Mouse (Mus musculus) intestine, embryonic 15.5 days (tissue): ENCODE results near the gene Olfr648. TPM values are rescaled to one million over a fixed set of nuclear protein-coding genes. Genes with fewer than 3 reads are reported as not detected.

Experiments
- ATAC-seq: fragments of 200-750 bp; cut with Nextera tagmentation; 2 replicates; pipeline ENCODE4 v1.8.0; 2017; ENCODE audit warnings: moderate TSS enrichment, moderate library complexity
- H3K27ac ChIP-seq: fragments of 300-500 bp; sonication (generic); 2 replicates; pipeline ENCODE4 v1.5.1; 2015; ENCODE audit warnings: mild to moderate bottlenecking, inconsistent platforms
- H3K27me3 ChIP-seq: fragments of 300-500 bp; sonication (generic); replicated peaks from 2 replicates; pipeline ENCODE4 v1.6.1; 2015; ENCODE audit warnings: inconsistent platforms
- H3K36me3 ChIP-seq: fragments of 300-500 bp; sonication (generic); 2 replicates; pipeline ENCODE4 v1.6.1; 2015; ENCODE audit warnings: inconsistent platforms
- H3K4me1 ChIP-seq: fragments of 300-500 bp; sonication (generic); replicated peaks from 2 replicates; pipeline ENCODE4 v1.6.1; 2015; ENCODE audit warnings: inconsistent platforms
- H3K4me2 ChIP-seq: fragments of 300-500 bp; sonication (generic); replicated peaks from 2 replicates; pipeline ENCODE4 v1.6.1; 2015; ENCODE audit warnings: mild to moderate bottlenecking, inconsistent platforms
- H3K4me3 ChIP-seq: fragments of 300-500 bp; sonication (generic); replicated peaks from 2 replicates; pipeline ENCODE4 v1.5.1; 2015; ENCODE audit warnings: inconsistent platforms
- H3K9ac ChIP-seq: fragments of 300-500 bp; sonication (generic); 2 replicates; pipeline ENCODE4 v1.6.1; 2015; ENCODE audit warnings: inconsistent platforms
- H3K9me3 ChIP-seq: fragments of 300-500 bp; sonication (generic); 2 replicates; pipeline ENCODE4 v1.6.1; 2016; ENCODE audit warnings: inconsistent platforms
- WGBS: fragments of 180-500 bp; shearing (Covaris S2); methylation state at CpG from one replicate; pipeline ENCODE4 v1.1.7; 2015; 5-methylcytosine and 5-hydroxymethylcytosine counted together
- polyA plus RNA-seq: library from polyadenylated mRNA; unstranded; fragments of >200 nt; fragmentation: Nextera tagmentation; extraction: Ambion mirVana; gene quantifications from 2 replicates; pipeline ENCODE4 v1.2.1, GENCODE M21; 2015

The Olfr648 gene
- polyA plus RNA-seq, result 0.14 and 0.21 TPM in 2 replicates

DNA sequence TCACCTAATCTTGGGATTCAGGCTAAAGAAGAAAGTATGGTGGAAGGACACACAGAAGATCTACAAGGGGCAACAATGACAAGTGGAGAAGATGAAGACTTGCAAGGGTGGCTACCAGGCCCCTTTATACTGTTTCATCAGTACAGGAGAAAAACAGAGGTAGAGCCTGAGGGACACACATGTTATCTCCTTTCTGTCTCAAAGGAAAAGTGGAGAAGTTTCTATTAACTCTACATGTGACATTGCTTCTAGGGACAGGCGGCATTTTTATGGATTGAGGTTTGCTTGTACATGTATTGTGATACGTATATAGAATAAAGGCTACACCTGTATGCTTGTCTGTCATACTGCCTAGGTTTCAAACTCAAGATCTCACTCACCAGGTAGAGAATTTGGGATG is at the start of gene Olfr648:
Gene Olfr648 (minus strand): TSS at position 101 of the 400 bp plus-strand sequence.
- H3K4me2 ChIP-seq, result no peak within 1 kb of the TSS
- no peak within 1 kb of the TSS for H3K4me3 ChIP-seq
- no peaks in the 10 kb centered on the region for H3K4me1 ChIP-seq
- H3K27me3 ChIP-seq, result no peaks in the 10 kb centered on the region
- no peaks in the 10 kb centered on the region for H3K36me3 ChIP-seq
- no peak within 1 kb of the TSS for H3K27ac ChIP-seq
- no peak for ATAC-seq
- no peaks in the 10 kb centered on the region for H3K9me3 ChIP-seq
- no peak within 1 kb of the TSS for H3K9ac ChIP-seq
- 91% methylated on average over 2 of the region's 2 CpGs for WGBS

DNA sequence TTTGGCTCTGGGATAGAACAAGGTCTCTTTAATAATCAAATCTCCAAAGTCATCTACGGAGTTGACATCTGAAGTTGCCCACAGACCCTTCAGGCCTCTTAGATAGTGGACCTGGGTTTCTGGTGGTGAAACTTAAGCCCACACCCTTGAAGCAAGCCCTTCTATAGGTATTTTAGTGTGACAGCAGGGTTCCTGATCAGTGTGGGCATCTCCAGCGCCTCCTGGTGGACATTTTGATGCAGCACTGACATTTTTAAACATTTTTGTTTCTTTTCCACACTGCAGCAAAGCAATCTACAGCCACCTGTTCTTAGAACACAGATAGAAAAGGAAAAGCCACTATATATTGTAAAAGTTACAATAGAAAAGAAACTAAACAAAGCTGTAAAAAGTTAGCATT is 48.0 kb upstream of the Olfr648 start:
- no peak overlapping the region for H3K9ac ChIP-seq
- no peak overlapping the region for H3K4me3 ChIP-seq
- H3K4me1 ChIP-seq, result no peaks in the 10 kb centered on the region
- no peak for ATAC-seq
- no peaks in the 10 kb centered on the region for H3K9me3 ChIP-seq
- no peaks in the 10 kb centered on the region for H3K36me3 ChIP-seq
- H3K4me2 ChIP-seq, result no peak overlapping the region
- H3K27ac ChIP-seq, result no peak overlapping the region
- no peaks in the 10 kb centered on the region for H3K27me3 ChIP-seq
- WGBS, result 37% methylated on average over 2 of the region's 2 CpGs

DNA sequence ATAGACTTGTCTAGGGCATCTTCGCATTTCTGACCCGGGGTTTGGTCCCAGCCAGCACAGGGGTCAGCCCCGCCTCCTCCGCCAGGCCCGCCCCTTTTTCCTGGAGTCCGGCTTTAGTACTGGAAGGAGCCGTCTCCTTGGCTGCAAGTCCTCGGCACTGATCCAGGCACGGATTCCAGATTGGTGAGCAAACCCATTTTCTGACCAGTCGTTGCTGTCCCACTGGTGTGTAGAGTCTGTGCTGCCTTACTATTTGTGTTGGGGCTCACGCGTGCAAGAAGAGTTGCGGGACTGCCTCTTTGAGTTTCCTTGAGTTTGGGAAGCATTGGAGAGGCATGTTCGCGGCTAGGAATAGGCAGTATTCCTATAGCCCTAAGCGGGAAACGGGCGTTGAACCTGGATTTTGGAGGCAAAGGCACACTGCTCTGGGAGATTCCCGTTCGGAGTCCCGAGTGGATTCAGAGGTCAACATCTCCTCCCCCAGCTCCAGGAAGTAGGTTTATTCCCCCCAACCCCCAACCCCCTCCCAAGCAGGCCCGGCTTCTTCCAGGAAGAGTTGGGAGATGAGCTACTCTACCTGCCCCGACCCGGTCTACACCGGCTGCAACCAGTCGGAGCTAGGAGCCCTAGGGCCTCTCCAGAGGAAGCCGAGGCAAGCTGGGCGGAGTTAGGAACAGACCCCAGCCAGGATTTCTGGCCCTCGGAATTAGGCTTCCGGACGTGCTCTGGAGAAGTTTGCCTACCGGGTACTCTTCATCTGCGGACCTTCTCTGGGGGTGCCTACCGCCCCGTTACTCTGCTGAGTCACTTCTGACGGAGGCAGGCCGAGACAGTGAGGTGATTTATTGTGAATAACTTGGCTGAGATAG is 35.7 kb upstream of the Olfr648 start, which contains the start of gene Trim6:
Gene Trim6 (plus strand): TSS at position 93 of the 869 bp plus-strand sequence.
- Histone ChIP-seq H3K9ac (peak within 1 kb of the TSS; percentile 32; the same call in 1 of the 2 replicates), H3K4me1 (no peaks in the 10 kb centered on the region), H3K4me3 (peak within 1 kb of the TSS; percentile 37), H3K27me3 (no peaks in the 10 kb centered on the region), H3K4me2 (peak within 1 kb of the TSS; percentile 73), H3K27ac (no peak within 1 kb of the TSS), H3K9me3 (no peaks in the 10 kb centered on the region), H3K36me3 (no peaks in the 10 kb centered on the region)
- 4% methylated on average over 37 of the region's 37 CpGs for WGBS
- ATAC-seq, result peak; percentile 87

DNA sequence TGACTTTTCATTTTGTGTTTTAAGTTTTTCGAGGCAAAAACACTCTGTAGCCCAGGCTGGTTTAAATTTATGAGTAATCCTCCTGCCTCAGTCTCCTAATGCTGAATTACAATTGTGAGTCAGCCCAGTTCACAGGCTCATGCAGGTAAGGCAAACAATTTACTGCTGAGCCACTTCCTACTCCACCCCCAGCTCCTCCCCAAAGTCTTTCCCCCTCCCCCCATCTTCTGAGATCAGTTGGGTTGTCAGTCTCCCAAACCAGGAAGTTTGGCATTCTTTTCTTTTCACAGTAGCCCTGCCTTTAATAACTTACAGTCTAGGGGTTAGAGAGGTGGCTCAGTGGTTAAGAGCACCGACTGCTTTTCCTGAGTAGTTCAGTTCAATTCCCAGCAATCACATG is 34.7 kb upstream of the Olfr648 start:
- Histone ChIP-seq H3K9ac (no peak overlapping the region), H3K4me2 (no peak overlapping the region), H3K9me3 (no peaks in the 10 kb centered on the region), H3K27ac (no peak overlapping the region), H3K27me3 (no peaks in the 10 kb centered on the region), H3K4me1 (no peaks in the 10 kb centered on the region), H3K36me3 (no peaks in the 10 kb centered on the region), H3K4me3 (no peak overlapping the region)
- ATAC-seq, result peak; percentile 36
- WGBS, result 82% methylated on average over 2 of the region's 2 CpGs

DNA sequence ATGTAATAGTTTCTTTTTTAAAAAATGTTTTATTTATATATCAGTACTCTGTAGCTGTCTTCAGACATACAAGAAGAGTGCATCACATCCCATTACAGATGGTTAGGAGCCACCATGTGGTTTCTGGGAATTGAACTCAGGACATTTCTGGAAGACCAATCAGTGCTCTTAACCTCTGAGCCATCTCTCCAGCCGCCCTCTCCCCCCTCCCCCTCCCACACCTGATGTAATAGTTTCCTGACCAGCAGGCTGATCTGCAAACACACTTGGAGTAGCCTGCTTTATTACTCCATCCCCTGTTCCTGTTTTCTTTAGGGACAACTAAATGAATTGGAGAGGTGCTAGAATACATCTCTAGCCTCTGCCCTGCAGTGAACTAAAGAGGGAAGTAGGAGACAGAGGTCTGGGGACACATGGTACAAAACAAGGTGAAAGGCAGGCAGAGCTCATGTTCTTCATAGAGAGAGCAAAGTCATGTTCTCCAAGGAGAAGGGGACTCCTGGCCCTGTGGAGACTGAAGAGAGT is 32.9 kb upstream of the Olfr648 start:
- no peak overlapping the region for H3K4me2 ChIP-seq
- WGBS, result 28% methylated on average over 1 of the region's 1 CpGs
- H3K9me3 ChIP-seq, result no peaks in the 10 kb centered on the region
- H3K27me3 ChIP-seq, result no peaks in the 10 kb centered on the region
- no peak overlapping the region for H3K4me3 ChIP-seq
- H3K27ac ChIP-seq, result no peak overlapping the region
- no peak overlapping the region for H3K9ac ChIP-seq
- ATAC-seq, result no peak
- no peaks in the 10 kb centered on the region for H3K36me3 ChIP-seq
- H3K4me1 ChIP-seq, result no peaks in the 10 kb centered on the region

DNA sequence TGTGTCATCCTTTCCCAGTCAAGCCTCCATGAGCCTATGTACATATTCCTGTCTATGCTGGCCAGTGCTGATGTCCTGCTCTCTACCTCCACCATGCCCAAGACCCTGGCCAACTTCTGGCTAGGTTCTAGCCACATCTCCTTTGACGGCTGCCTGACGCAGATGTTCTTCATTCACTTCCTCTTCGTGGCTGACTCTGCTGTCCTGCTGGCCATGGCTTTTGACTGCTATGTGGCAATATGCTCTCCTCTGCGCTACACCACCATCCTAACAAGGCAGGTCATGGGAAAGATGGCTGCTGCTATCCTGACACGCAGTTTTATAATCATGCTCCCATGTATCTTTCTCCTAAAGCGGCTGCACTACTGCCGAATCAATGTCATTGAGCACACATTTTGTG is 23.0 kb upstream of the Olfr648 start:
- 88% methylated on average over 7 of the region's 7 CpGs for WGBS
- no peak overlapping the region for H3K27ac ChIP-seq
- no peak overlapping the region for H3K9ac ChIP-seq
- no peak overlapping the region for H3K4me3 ChIP-seq
- no peak for ATAC-seq
- H3K4me1 ChIP-seq, result no peaks in the 10 kb centered on the region
- no peaks in the 10 kb centered on the region for H3K36me3 ChIP-seq
- H3K4me2 ChIP-seq, result no peak overlapping the region
- H3K9me3 ChIP-seq, result no peaks in the 10 kb centered on the region
- no peaks in the 10 kb centered on the region for H3K27me3 ChIP-seq

DNA sequence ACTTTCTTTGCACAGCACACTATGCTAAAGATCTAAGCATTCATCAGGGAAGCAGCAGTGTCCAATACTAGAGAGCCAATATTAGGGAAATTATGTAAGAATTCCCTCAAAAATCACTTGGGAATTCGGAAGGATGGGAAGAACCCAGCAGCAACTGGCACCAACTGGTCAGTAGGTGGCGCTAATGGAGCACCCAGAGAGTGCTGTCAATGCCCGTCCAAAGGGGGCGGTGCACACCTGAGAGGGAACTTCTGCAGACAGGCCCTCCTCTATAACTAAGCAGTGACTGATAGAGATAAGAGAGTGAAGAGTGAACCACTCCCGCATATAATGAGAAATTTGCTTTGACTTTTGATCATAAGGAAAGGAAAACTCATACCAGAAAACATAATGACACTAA is 16.6 kb upstream of the Olfr648 start:
- H3K9ac ChIP-seq, result no peak overlapping the region
- H3K4me1 ChIP-seq, result no peaks in the 10 kb centered on the region
- ATAC-seq, result peak; percentile 86

DNA sequence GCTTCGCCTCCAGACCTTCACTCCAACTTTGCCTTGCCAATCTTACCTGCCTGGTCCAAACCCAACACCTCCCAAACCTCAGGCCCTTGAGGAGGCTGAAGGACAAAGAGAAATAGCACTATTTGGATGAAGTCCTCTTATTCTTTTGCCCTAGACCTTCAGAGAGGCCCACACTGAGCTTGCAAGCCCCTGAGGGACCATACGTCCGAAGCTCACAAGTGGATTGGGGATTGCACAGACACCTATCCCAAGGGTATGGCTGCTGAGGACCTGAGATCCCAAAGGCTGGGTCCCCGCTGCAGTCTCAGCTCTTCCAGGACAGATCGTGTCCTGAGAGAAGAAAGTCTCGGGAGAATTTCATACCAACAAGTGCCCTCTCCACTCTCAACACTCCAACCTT is 12.7 kb upstream of the Olfr648 start, which contains the start of gene Olfr649:
Gene Olfr649 (minus strand): TSS at position 101 of the 400 bp plus-strand sequence.
- no peak for ATAC-seq
- H3K9me3 ChIP-seq, result no peaks in the 10 kb centered on the region
- no peak within 1 kb of the TSS for H3K4me2 ChIP-seq
- H3K4me1 ChIP-seq, result no peaks in the 10 kb centered on the region
- H3K4me3 ChIP-seq, result no peak within 1 kb of the TSS
- no peaks in the 10 kb centered on the region for H3K36me3 ChIP-seq
- no peaks in the 10 kb centered on the region for H3K27me3 ChIP-seq
- no peak within 1 kb of the TSS for H3K27ac ChIP-seq
- WGBS, result 84% methylated on average over 6 of the region's 6 CpGs
- H3K9ac ChIP-seq, result no peak within 1 kb of the TSS

More for the DNA sequence above, 16.6 kb upstream of the Olfr648 start:
- H3K4me2 ChIP-seq, result no peak overlapping the region
- no peaks in the 10 kb centered on the region for H3K9me3 ChIP-seq
- H3K27me3 ChIP-seq, result no peaks in the 10 kb centered on the region
- no peaks in the 10 kb centered on the region for H3K36me3 ChIP-seq
- WGBS, result 4% methylated on average over 5 of the region's 5 CpGs
- H3K27ac ChIP-seq, result no peak overlapping the region
- no peak overlapping the region for H3K4me3 ChIP-seq

DNA sequence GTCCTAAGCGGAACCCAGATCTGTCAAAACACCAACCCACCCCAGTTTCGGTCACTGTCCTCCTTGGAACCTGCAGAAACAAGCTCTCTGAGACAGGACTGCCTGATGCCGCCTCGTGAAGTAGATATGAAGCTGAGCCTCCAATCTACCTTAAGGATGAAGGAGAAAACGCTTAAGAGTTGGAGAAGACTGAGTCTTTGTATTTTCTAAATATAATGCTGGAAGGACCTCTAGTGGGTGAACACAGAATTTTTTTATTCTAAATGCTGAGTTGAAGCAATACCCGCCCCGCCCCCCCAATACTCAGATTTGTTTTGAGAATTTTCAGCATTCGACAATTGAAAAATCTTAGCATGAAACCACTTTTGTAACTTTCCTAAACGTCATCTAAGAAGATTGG is 8.1 kb upstream of the Olfr648 start:
- no peaks in the 10 kb centered on the region for H3K36me3 ChIP-seq
- H3K9me3 ChIP-seq, result no peaks in the 10 kb centered on the region
- H3K27me3 ChIP-seq, result no peaks in the 10 kb centered on the region
- no peak for ATAC-seq
- no peak overlapping the region for H3K4me3 ChIP-seq
- WGBS, result 61% methylated on average over 9 of the region's 9 CpGs
- no peak overlapping the region for H3K27ac ChIP-seq
- no peak overlapping the region for H3K9ac ChIP-seq
- H3K4me1 ChIP-seq, result no peaks in the 10 kb centered on the region
- no peak overlapping the region for H3K4me2 ChIP-seq

DNA sequence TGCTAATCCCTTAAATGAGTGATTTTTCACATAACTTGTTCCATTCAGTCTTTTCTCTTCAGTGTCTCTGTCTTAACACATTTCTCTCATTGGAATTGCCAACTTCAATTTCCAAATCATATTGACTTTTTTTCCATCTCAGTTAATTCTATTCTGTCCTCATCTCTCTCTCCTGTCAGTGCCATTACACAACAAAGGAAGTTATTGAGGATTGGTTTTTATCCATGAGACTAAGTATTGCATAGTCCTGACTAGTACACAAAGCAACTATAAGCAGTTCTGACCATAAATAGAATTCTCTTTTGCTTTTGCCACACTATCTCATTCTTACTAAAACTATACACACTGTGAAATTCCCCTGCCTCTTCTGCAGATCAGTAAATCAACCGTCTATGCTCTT is 4.1 kb downstream of the Olfr648 start:
- Histone ChIP-seq H3K9ac (no peak overlapping the region), H3K36me3 (no peaks in the 10 kb centered on the region), H3K4me2 (no peak overlapping the region), H3K27ac (no peak overlapping the region), H3K4me3 (no peak overlapping the region), H3K27me3 (no peaks in the 10 kb centered on the region), H3K9me3 (no peaks in the 10 kb centered on the region), H3K4me1 (no peaks in the 10 kb centered on the region)
- no peak for ATAC-seq
- WGBS, result 88% methylated on average over 1 of the region's 1 CpGs

DNA sequence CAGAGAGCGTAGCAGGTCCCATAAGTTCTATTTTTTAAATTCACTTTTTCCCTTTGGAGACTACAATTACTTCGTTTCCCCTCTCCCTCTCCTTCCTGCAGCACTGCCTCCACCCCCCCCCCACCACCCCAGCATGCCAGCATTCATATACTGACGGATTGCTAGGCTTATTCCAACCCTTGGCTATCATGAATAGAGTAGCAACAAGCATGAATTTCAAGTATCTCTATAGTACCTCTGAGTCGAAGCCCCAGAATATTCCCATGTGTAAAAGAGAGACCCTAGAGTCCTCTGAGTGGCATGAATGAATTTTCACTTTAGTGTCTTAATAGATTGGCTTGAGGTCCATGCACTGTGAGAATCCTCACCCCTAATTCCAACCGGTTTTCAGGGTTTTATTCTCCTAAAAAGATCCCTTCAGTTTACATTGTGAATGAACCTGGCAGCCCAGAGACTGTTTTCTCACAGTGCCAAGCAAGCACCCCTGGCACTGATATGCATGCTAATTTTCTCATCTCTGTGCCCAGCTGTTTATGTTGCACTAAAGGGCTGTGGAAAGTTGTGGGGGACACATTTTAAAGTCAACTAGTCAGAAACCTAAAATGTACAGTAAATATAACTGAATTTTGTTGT is 4.7 kb downstream of the Olfr648 start:
- Histone ChIP-seq H3K36me3 (no peaks in the 10 kb centered on the region), H3K27me3 (no peaks in the 10 kb centered on the region), H3K9ac (no peak overlapping the region), H3K4me2 (no peak overlapping the region), H3K4me1 (no peaks in the 10 kb centered on the region), H3K4me3 (no peak overlapping the region), H3K9me3 (no peaks in the 10 kb centered on the region), H3K27ac (no peak overlapping the region)
- 69% methylated on average over 5 of the region's 5 CpGs for WGBS
- no peak for ATAC-seq

DNA sequence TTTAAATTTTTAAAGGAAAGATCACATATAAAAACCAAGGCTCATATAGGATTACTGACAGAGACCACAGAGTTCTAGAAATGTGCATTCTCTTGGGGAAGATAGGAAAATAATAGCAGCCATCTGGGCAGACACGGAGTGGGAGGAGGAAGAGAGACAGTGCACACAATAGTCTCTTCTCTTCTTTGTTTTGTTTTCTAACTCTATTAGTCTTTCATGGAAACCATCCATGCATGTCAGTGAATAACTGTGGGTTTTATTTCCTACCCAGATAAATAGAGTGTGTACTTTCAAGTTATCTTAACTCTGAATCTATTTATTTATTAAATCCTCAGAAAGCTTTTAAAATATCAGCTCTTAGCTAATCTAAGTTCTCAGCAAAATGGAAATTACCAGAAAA is 8.1 kb downstream of the Olfr648 start:
- Histone ChIP-seq H3K9ac (no peak overlapping the region), H3K4me1 (no peaks in the 10 kb centered on the region), H3K4me2 (no peak overlapping the region), H3K9me3 (no peaks in the 10 kb centered on the region), H3K4me3 (no peak overlapping the region), H3K27me3 (no peaks in the 10 kb centered on the region), H3K36me3 (no peaks in the 10 kb centered on the region), H3K27ac (no peak overlapping the region)
- ATAC-seq, result no peak
- WGBS, result 83% methylated on average over 1 of the region's 1 CpGs
